Mouse (Mus musculus) midbrain, embryonic 13.5 days (tissue): Measurements from ENCODE around the gene Ppp1r9b. TPM values are rescaled to one million over a fixed set of nuclear protein-coding genes. Genes with fewer than 3 reads are reported as not detected.

Experiments used
- ATAC-seq: fragments of 200-750 bp; cut with Nextera tagmentation; 2 replicates; pipeline ENCODE4 v1.8.0; 2017; ENCODE audit warnings: mild to moderate bottlenecking, moderate TSS enrichment, moderate library complexity
- H3K27ac ChIP-seq: fragments of 300-500 bp; sonication (generic); 2 replicates; pipeline ENCODE4 v1.5.1; 2015; ENCODE audit warnings: inconsistent platforms, mild to moderate bottlenecking, moderate library complexity
- H3K27me3 ChIP-seq: fragments of 300-500 bp; sonication (generic); 2 replicates; pipeline ENCODE4 v1.6.1; 2015; ENCODE audit warnings: mild to moderate bottlenecking, inconsistent platforms
- H3K36me3 ChIP-seq: fragments of 300-500 bp; sonication (generic); 2 replicates; pipeline ENCODE4 v1.6.1; 2015; ENCODE audit warnings: mild to moderate bottlenecking, inconsistent platforms
- H3K4me1 ChIP-seq: fragments of 300-500 bp; sonication (generic); replicated peaks from 2 replicates; pipeline ENCODE4 v1.6.1; 2015; ENCODE audit warnings: inconsistent platforms
- H3K4me2 ChIP-seq: fragments of 300-500 bp; sonication (generic); replicated peaks from 2 replicates; pipeline ENCODE4 v1.6.1; 2015; ENCODE audit warnings: moderate library complexity, mild to moderate bottlenecking, inconsistent platforms
- H3K4me3 ChIP-seq: fragments of 300-500 bp; sonication (generic); replicated peaks from 2 replicates; pipeline ENCODE4 v1.5.1; 2015; ENCODE audit warnings: mild to moderate bottlenecking, inconsistent platforms
- H3K9ac ChIP-seq: fragments of 300-500 bp; sonication (generic); replicated peaks from 2 replicates; pipeline ENCODE4 v1.6.1; 2015; ENCODE audit warnings: mild to moderate bottlenecking, inconsistent platforms
- H3K9me3 ChIP-seq: fragments of 300-500 bp; sonication (generic); 2 replicates; pipeline ENCODE4 v1.6.1; 2016; ENCODE audit warnings: mild to moderate bottlenecking, inconsistent platforms
- WGBS: fragments of 180-500 bp; shearing (Covaris S2); methylation state at CpG from one replicate; pipeline ENCODE4 v1.1.7; 2015; 5-methylcytosine and 5-hydroxymethylcytosine counted together
- polyA plus RNA-seq: library from polyadenylated mRNA; unstranded; fragments of >200 nt; fragmentation: Nextera tagmentation; extraction: Ambion mirVana; gene quantifications from 2 replicates; pipeline ENCODE4 v1.2.1, GENCODE M21; 2015

Ppp1r9b gene
- polyA plus RNA-seq, 1 experiment from 2014 or later = 17.8 TPM

DNA sequence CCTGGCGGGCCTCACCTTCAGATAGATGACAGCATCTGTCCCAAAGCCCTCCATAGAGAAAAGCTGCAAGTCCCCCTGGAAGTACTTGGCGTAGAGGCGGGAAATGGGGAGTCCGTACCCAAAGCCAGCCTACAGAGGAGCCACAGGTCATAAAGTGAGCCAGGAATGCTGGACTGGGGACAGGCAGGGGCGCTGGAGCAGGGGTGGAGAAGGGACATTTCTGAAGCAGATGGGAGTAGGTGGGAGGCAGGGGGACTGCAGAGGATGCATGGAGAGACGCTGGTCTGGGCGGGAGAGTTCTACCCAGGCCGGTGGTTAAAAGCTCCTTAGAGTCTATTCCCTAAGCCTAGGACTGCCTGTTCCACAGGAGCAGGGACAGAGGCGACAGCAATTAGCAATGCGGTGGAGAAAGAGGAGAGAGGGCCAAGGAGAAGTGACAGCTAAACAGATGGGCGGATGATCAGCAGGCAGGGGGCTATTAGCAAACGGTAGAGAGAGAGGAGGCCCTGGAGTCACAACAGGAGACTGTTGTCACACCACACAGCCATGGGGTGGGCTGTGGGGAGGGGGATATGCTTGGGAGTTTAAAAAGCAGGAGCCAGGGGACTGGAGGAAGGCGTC, 37.1 kb downstream of the Ppp1r9b start:
- Histone ChIP-seq H3K36me3 (peaks cover 34% of the 10 kb centered on the region), H3K4me2 (no peak overlapping the region), H3K9me3 (no peaks in the 10 kb centered on the region), H3K27me3 (no peaks in the 10 kb centered on the region), H3K9ac (no peak overlapping the region; the same call in 1 of the 2 replicates), H3K27ac (peak overlapping the region; percentile 30), H3K4me3 (no peak overlapping the region), H3K4me1 (peaks cover 21% of the 10 kb centered on the region)
- ATAC-seq = no peak
- 41% methylated on average over 13 of the region's 13 CpGs for WGBS

DNA sequence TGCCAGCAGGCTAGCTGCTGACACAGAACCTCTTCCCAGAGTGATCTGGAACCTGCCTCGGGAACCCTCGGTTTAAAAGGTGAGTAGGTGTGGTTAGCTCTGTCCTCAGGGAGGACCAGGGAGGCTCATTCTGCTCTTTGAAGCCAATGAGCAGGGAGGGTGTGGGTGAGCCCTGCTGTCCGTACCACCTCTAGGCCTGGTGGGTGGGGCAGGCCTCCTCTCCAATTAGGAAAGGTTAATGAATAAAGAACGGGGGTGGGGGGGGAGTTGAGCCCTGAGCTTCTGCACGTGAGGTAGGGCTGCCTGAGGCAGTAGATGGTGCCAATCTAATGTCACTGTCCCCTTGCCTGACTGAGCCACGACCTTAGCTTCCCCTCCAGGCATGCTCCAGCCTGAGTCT, 42.1 kb downstream of the Ppp1r9b start:
- Histone ChIP-seq H3K4me2 (no peak overlapping the region), H3K4me3 (no peak overlapping the region), H3K9ac (no peak overlapping the region), H3K27me3 (no peaks in the 10 kb centered on the region), H3K9me3 (no peaks in the 10 kb centered on the region), H3K36me3 (no peaks in the 10 kb centered on the region), H3K4me1 (peaks cover 8% of the 10 kb centered on the region), H3K27ac (no peak overlapping the region)
- 45% methylated on average over 6 of the region's 6 CpGs for WGBS
- ATAC-seq = no peak

DNA sequence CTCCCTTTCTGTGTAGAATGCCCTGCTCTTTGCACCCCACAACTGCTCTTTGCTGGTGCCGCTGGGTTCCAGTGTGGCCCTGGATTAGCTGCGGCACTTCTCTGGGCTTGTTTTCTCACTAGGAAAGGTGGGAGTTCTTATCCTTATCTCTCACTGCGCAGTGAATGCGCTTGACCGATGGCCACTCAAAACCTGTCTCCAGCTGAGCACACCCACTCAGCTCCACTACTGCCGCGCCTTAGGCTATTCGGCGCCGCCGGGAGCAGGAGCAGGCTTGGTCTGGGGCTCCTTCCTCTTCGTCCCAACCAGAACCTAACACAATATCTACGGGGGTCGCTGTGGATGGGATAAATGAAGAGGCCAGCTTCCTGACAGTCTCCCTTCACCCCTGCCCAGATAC, 42.8 kb downstream of the Ppp1r9b start:
- no peak for ATAC-seq
- H3K36me3 ChIP-seq = no peaks in the 10 kb centered on the region
- peaks cover 1% of the 10 kb centered on the region; the same call in 1 of the 2 replicates for H3K4me1 ChIP-seq
- H3K9ac ChIP-seq = 0 out of 2 replicates have a peak overlapping the region, but pooled peaks have one; percentile 10
- no peaks in the 10 kb centered on the region for H3K9me3 ChIP-seq
- WGBS = 80% methylated on average over 14 of the region's 14 CpGs
- no peaks in the 10 kb centered on the region for H3K27me3 ChIP-seq
- no peak overlapping the region for H3K4me2 ChIP-seq
- no peak overlapping the region for H3K4me3 ChIP-seq
- no peak overlapping the region for H3K27ac ChIP-seq

DNA sequence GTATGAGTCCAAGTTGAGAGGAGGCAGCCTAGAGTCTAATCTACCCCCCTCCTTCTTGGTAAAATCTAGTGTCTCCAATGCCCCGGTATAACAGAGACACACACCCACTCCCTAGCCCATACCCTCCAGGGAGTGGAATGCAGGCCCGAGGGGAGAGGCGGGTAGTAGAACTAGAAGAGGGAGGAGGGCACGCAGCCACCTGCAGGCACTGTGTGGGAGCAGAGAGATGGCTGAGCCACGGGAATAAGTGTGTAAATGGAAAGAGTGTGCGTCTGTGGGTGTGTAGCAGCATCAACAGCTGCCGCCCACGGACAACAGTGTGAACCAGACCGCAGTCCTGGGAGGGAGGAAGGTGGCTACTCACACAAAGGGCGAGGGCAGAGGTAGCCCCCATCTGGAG, 44.1 kb downstream of the Ppp1r9b start:
- H3K27me3 ChIP-seq = 0 out of 2 replicates have a peak, but pooled peaks cover 9% of the 10 kb centered on the region
- no peak overlapping the region for H3K27ac ChIP-seq
- no peaks in the 10 kb centered on the region for H3K9me3 ChIP-seq
- no peak overlapping the region for H3K4me2 ChIP-seq
- 0 out of 2 replicates have a peak overlapping the region, but pooled peaks have one; percentile 36 for H3K9ac ChIP-seq
- WGBS = 81% methylated on average over 10 of the region's 10 CpGs
- no peaks in the 10 kb centered on the region for H3K36me3 ChIP-seq
- ATAC-seq = no peak
- peaks cover 3% of the 10 kb centered on the region; the same call in 1 of the 2 replicates for H3K4me1 ChIP-seq
- no peak overlapping the region for H3K4me3 ChIP-seq

DNA sequence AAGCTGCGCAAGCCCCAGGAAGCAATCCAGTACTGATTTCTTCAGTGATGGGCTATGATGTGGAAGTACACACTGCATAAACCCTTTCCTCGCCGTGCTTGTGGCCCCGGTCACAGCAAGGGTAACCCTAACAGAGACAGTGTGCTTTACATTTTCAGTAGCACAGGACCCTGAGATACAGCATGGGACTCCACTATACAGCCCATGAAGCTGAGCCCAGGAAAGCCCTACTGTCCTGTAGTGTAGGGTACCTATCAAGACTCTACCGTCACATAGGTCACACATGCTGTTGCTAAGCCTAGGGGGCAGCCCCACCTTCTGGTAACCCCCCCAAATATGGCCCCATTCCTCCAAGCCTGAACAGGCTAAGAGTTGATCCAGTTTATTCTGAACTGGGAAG, 45.7 kb downstream of the Ppp1r9b start:
- 0 out of 2 replicates have a peak, but pooled peaks cover 9% of the 10 kb centered on the region for H3K27me3 ChIP-seq
- H3K27ac ChIP-seq = no peak overlapping the region
- H3K4me1 ChIP-seq = peaks cover 13% of the 10 kb centered on the region
- H3K36me3 ChIP-seq = no peaks in the 10 kb centered on the region
- no peaks in the 10 kb centered on the region for H3K9me3 ChIP-seq
- 92% methylated on average over 5 of the region's 5 CpGs for WGBS
- no peak for ATAC-seq
- no peak overlapping the region for H3K4me3 ChIP-seq
- no peak overlapping the region for H3K4me2 ChIP-seq
- no peak overlapping the region for H3K9ac ChIP-seq

DNA sequence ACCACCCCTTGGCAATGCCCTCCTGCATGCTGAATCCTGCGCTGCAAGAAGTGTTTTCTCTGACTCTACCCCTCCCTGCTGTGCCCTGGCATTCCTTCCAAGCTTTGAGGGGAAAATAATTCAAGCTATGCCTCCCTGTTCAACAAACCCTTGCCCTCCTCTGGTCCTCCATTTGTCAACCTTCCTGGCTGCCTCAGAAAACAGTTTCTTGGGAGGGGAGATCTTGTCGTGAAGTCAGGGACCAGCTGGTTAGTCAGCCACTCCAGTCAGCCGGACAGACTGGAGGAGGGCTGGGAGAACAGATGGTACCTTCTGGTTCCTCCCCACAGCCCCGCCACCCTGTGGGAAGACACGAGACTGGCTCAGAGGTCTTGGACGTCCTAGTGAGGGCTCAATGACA, 46.5 kb downstream of the Ppp1r9b start:
- Histone ChIP-seq H3K9ac (no peak overlapping the region), H3K27ac (no peak overlapping the region), H3K4me1 (peaks cover 19% of the 10 kb centered on the region), H3K4me3 (no peak overlapping the region), H3K27me3 (0 out of 2 replicates have a peak, but pooled peaks cover 9% of the 10 kb centered on the region), H3K9me3 (no peaks in the 10 kb centered on the region), H3K36me3 (no peaks in the 10 kb centered on the region), H3K4me2 (no peak overlapping the region)
- 59% methylated on average over 6 of the region's 6 CpGs for WGBS
- ATAC-seq = no peak

DNA sequence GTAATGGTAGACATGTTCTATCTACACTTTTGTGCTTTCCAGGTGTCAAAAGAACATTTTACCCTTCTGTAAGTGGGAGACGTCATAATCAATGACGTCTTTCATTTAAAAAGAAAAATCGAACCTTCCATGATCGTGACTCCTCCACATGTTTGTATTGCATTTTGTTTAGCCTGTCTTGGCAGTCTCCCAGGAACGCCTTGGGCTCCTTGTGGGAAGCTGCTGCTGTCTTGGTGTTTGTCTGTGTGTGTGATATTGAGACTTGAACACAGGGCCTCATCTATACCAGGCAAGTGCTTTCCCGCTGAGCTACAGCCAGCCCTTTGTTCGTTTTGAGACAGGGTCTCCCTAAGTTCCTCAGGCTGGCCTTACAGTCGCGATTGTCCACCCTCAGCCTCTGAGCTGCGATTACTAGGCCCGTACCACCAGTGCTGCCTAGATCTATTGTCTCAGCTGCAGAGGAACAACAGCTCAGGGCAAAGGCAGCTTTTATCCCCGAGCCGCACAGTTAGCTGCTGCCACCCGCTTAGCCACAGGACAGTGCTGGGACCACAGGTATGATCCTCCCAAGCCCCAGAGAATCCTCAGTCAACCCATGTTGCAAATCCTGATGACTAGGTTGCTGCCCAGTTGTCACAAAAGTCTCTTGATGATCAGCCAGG, 47.5 kb downstream of the Ppp1r9b start:
- H3K9me3 ChIP-seq = no peaks in the 10 kb centered on the region
- 70% methylated on average over 14 of the region's 14 CpGs for WGBS
- no peak overlapping the region for H3K9ac ChIP-seq
- H3K4me2 ChIP-seq = no peak overlapping the region
- H3K36me3 ChIP-seq = no peaks in the 10 kb centered on the region
- H3K27me3 ChIP-seq = 0 out of 2 replicates have a peak, but pooled peaks cover 9% of the 10 kb centered on the region
- ATAC-seq = no peak
- H3K4me3 ChIP-seq = no peak overlapping the region
- no peak overlapping the region for H3K27ac ChIP-seq
- peaks cover 19% of the 10 kb centered on the region for H3K4me1 ChIP-seq

DNA sequence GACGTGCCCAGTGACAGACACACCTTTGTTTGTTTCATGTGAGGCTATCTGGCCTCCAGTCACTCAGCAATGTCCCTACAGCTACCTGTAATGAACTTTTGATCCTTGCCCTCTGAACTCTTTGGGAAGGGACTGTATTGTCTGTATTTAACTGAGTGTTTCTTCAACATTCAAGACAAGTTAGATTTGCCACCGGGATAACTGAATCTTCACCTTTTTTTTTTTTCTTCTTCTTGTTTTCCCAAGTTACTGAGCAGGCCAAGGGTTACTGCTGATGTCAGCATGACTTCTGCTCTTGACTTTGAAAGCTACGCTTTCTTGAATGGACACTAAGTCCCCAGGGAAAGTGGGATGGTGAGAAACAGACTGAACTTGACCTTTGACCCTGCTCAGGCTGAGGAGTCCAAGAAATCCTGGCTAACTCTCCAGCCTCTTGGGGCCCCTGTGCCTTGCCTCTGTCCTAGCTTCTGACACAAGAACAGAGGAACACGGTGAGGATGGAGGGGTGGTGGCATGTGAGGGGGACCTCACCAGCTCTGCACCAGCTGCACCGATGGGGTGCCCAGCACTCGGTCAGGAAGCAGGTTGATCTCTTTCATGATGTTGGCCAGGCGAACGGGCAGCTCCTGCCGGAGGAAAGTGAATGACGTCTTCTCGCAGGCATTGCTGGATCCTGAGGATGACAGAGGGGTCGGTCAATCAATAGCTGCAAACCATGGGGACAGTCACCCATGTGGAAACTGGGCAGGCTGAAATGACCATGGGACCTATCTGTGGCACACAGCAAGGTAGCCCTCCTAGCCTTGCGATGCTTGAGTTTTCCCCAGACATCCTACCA, 48.2 kb downstream of the Ppp1r9b start:
- Histone ChIP-seq H3K9me3 (no peaks in the 10 kb centered on the region), H3K36me3 (no peaks in the 10 kb centered on the region), H3K27ac (no peak overlapping the region), H3K27me3 (0 out of 2 replicates have a peak, but pooled peaks cover 9% of the 10 kb centered on the region), H3K4me3 (no peak overlapping the region), H3K9ac (no peak overlapping the region), H3K4me1 (peaks cover 19% of the 10 kb centered on the region), H3K4me2 (no peak overlapping the region)
- WGBS = 81% methylated on average over 13 of the region's 13 CpGs
- ATAC-seq = no peak

DNA sequence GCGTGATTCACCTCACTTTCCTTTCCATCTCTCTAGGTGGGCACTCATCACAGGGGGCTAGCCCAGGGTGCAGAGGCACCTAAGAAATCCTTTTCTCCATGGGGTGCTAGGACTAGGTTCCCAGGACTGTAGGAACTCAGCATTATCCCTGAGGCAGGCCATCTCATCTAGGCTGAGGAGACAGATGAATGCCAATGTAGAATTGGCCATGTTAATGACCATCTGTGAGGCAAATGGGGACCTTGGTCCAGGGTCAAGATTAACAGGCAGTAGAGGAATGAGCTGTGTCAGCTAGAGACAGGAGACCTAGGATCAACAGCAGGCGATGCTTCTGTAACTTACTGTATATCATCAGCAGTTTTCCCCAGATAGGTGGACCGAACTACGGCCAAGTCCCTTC, 48.9 kb downstream of the Ppp1r9b start:
- Histone ChIP-seq H3K4me2 (peak overlapping the region; percentile 72), H3K36me3 (no peaks in the 10 kb centered on the region), H3K4me1 (peaks cover 19% of the 10 kb centered on the region), H3K4me3 (peak overlapping the region; percentile 66), H3K27me3 (0 out of 2 replicates have a peak, but pooled peaks cover 12% of the 10 kb centered on the region), H3K9ac (peak overlapping the region; percentile 74; the same call in 1 of the 2 replicates), H3K9me3 (no peaks in the 10 kb centered on the region), H3K27ac (no peak overlapping the region)
- 80% methylated on average over 4 of the region's 4 CpGs for whole genome bisulfite sequencing
- ATAC-seq = no peak

DNA sequence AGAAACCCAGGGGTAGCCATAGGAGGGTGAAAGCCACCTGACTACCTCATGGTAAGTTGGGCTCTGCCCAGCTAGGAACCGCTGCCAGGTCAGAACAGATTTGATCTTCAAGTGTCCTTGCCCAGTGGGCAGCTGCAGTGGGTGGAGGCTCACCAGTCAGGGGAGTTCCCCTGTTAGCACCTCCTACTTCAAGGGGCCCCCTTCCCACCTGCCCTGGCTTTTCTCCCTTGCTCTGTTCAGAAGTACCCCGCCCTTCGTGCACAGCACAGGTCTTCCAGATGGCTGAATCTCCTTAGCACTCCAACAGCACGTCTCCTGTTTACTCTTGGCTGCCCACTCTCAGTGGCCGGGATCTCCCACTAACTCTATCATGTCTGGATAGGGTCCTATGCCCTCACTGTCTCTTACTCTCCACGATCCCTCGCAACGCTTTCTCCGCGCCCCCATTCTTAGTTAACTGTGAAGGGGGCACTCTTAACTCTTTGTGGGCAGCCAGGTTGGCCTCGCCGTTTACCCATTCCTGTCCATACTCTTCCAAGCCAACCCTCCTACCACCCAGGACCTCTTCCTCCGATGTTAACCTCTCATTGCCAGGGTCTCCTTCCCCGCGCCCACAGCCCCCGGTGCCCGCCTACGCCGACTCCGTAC, 49.8 kb downstream of the Ppp1r9b start:
- peak; percentile 14 for ATAC-seq
- Histone ChIP-seq H3K27me3 (0 out of 2 replicates have a peak, but pooled peaks cover 18% of the 10 kb centered on the region), H3K9me3 (no peaks in the 10 kb centered on the region), H3K4me2 (peak overlapping the region; percentile 72), H3K27ac (peak overlapping the region; percentile 15; the same call in 1 of the 2 replicates), H3K36me3 (no peaks in the 10 kb centered on the region), H3K4me3 (peak overlapping the region; percentile 66), H3K4me1 (peaks cover 19% of the 10 kb centered on the region), H3K9ac (peak overlapping the region; percentile 74)
- 3% methylated on average over 20 of the region's 20 CpGs for WGBS

DNA sequence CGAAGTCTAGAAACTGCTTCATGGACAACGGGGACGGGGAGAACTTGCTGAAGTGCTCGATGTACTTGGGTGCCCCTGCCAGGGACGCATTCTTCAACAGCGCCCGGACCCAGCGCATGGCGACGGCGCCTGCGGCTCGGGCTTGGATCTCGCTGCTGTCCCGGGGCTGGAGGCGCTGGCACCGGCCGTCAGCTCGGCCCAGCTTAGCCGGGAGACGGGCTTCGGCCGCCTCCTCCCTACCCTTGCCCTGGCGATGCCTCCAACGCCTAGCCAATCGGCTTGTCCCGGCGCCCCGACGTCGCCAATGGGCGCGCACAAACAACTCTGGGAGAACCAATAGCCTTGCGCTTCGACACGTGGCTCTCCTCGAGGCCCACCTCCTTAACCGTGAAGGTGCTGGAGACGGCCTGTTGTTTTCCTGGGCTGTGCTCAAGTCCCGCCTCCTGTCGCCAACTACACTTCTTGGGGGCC, 50.3 kb downstream of the Ppp1r9b start, which contains the start of gene Pdk2:
TSS of gene Pdk2 (minus strand) at position 216 of the 471 bp plus-strand sequence.
- peak; percentile 98 for ATAC-seq
- H3K36me3 ChIP-seq = no peaks in the 10 kb centered on the region
- H3K9me3 ChIP-seq = no peaks in the 10 kb centered on the region
- H3K4me3 ChIP-seq = peak within 1 kb of the TSS; percentile 66
- H3K27ac ChIP-seq = peak within 1 kb of the TSS; percentile 40
- H3K27me3 ChIP-seq = 0 out of 2 replicates have a peak, but pooled peaks cover 18% of the 10 kb centered on the region
- WGBS = under 1% methylated on average over 41 of the region's 41 CpGs
- H3K9ac ChIP-seq = peak within 1 kb of the TSS; percentile 74
- peaks cover 19% of the 10 kb centered on the region for H3K4me1 ChIP-seq
- peak within 1 kb of the TSS; percentile 72 for H3K4me2 ChIP-seq
